Mouse (Mus musculus): ENCODE measurements at regions not wholly inside any gene's neighbourhood (a gene's known extent, or its start where the extent isn't known, plus 50 kb on each side); places are given as distances from the start of the nearest gene placed in this dataset.

DNA sequence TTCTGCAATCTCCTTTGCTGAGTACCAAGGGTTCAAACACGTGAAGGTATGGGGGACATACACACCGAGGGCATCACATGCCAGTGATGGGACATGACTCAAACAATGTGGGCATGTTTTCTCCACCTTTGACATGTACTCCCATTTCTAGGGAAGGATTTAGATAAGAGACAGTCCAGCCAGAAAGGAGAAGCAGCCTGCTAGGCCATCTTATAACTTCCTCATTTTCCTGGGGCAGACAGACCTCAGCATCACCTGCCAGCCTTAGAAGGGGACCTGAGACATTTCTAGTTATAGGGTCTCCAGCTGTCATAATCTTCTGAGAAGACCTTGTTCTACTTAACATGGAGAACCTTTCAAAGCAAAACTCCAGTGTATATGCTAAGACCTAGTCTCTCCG is 78.3 kb downstream of the Calml3 start:
- TF ChIP-seq EP300 (IDR thresholded peaks at IDR 0.05; ENCODE audit: insufficient read depth, low read depth, low read length) = no peak
- no peak for TF ChIP-seq POLR2A (IDR thresholded peaks at IDR 0.05; ENCODE audit: insufficient read depth, low read depth, low read length)
- TF ChIP-seq CTCF (IDR thresholded peaks at IDR 0.05) = no peak

Data from heart, adult 2 months (tissue).